Mouse (Mus musculus) kidney, adult 2 months (tissue): ENCODE measurements at regions not wholly inside any gene's neighbourhood (a gene's known extent, or its start where the extent isn't known, plus 50 kb on each side); places are given as distances from the start of the nearest gene placed in this dataset.

Source experiments
- DNase-seq: peaks from one replicate; pipeline ENCODE4 v3.0.0; 2021
- H3K27ac ChIP-seq: fragments of 200-500 bp; 2 replicates; pipeline ENCODE4 v1.5.1; 2012; ENCODE audit warnings: low read depth, low read length, control low read depth, inconsistent platforms; ENCODE audit not compliant: insufficient read depth
- H3K27me3 ChIP-seq: fragments of 200-500 bp; replicated peaks from 2 replicates; pipeline ENCODE4 v1.6.1; 2012; ENCODE audit warnings: mild to moderate bottlenecking, moderate library complexity, low read length, inconsistent platforms; ENCODE audit not compliant: control insufficient read depth, insufficient read depth
- H3K36me3 ChIP-seq: fragments of 200-500 bp; 2 replicates; pipeline ENCODE4 v1.6.1; 2012; ENCODE audit warnings: mild to moderate bottlenecking, moderate library complexity, low read length, inconsistent platforms; ENCODE audit not compliant: control insufficient read depth, insufficient read depth
- H3K4me1 ChIP-seq: fragments of 200-500 bp; 2 replicates; pipeline ENCODE4 v1.6.1; 2011; ENCODE audit warnings: low read length; ENCODE audit not compliant: control insufficient read depth, insufficient read depth
- H3K4me3 ChIP-seq: fragments of 200-500 bp; 2 replicates; pipeline ENCODE4 v1.5.1; 2011; ENCODE audit warnings: mild to moderate bottlenecking, low read depth, low read length, control low read depth; ENCODE audit not compliant: insufficient read depth
- CTCF ChIP-seq: fragments of 200-500 bp; conservative IDR thresholded peaks from 2 replicates; pipeline ENCODE4 v1.5.1; 2011; ENCODE audit warnings: low read depth, mild to moderate bottlenecking, control low read depth, low read length, moderate library complexity, mixed read lengths; ENCODE audit not compliant: insufficient read depth, insufficient read length
- POLR2A ChIP-seq: fragments of 200-500 bp; IDR thresholded peaks from one replicate; pipeline ENCODE4 v1.6.1; 2011; ENCODE audit warnings: low read depth, low read length, control low read depth
- WGBS: fragments of 180-500 bp; shearing (Covaris S2); methylation state at CpG from one replicate; pipeline ENCODE4 v1.1.7; 2018; 5-methylcytosine and 5-hydroxymethylcytosine counted together

DNA sequence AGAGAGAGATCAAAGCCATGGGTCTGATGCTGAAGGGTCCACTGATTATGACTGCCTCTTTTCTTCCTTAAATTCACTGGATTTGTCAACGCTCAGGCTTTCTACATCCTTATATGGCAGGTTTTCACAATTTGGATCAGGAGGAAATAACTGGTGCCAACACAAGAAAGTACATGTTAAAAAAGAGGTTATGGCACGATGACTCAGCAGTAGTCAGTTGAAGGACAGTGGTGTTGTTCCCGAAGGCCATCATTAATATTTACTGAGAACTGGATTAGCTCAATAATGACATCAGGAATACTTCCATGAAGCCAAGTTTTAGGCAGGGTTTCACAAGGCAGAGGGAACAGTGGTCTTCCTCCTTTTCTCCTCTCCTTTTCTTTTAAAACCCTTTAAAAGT lies 179.6 kb downstream of the Car2 start:
- Histone ChIP-seq H3K4me3 (no peak overlapping the region), H3K27ac (no peak overlapping the region), H3K36me3 (no peaks in the 10 kb centered on the region), H3K27me3 (no peaks in the 10 kb centered on the region), H3K4me1 (no peaks in the 10 kb centered on the region)
- no peak for TF ChIP-seq CTCF
- no peak for TF ChIP-seq POLR2A
- DNase-seq = no peak
- WGBS = 83% methylated on average over 3 of the region's 3 CpGs

DNA sequence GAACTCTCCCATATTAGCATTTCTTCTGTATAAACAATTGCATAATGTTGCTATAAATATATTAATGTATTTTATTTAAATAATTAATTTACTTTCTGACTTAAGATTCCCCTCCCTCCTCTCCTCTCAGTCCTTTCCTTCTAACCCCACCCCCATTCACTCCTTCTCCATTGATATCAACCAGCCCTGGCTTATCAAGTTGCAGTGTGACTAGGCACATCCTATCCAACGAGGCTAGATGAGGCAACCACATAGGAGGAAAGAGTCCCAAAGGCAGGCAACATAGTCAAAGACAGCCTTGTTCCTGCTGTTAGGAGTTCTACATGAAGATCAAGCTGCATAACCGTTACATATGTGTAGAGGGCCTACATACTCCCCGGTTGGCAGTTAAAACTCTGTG lies 182.2 kb downstream of the Car2 start:
- Histone ChIP-seq H3K27ac (no peak overlapping the region), H3K4me1 (no peaks in the 10 kb centered on the region), H3K4me3 (no peak overlapping the region), H3K27me3 (no peaks in the 10 kb centered on the region), H3K36me3 (no peaks in the 10 kb centered on the region)
- 85% methylated on average over 3 of the region's 3 CpGs for WGBS
- TF ChIP-seq CTCF (no peak), POLR2A (no peak)
- DNase-seq = no peak

DNA sequence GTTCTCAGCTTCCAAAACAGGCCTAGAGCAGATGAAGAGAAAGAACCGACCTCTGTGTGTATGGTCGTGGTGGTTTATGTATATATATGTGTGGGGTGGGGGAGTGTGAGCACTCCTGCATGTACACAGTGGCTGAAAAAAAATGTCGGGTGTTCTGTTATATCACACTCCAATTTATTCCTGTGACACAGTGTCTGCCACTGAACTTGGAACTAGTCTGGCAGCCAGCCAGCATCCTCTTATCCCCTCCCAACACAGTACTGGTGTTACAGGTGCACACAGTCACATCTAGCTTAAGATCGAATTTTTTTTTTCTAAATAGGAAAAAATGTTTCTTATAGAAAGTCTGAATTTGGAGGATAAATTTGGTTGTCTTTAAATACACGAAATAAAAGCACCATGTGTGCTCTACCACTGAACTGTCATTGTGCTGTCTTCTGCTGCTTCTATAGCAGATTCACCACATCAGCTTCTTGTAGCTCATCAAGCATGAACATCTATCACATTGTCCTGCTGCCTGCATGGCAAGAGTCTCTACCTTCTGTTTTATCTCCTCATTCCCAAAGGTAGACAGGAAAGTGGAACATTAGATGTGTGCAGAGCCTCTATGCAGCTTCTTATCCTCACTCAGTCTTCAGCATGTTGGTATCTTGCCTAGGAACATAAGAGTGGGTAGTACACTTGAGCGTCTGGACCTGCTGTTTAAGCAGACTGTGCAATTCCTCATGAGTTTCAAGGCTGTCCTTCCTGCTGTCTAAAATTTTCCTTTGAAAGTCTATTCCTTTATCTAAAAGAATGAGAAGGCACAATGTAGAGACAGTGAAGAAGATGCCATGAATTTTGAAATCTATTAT lies 185.2 kb downstream of the Car2 start:
- no peak overlapping the region for H3K27ac ChIP-seq
- no peak overlapping the region for H3K4me3 ChIP-seq
- no peak for DNase-seq
- 68% methylated on average over 6 of the region's 6 CpGs for WGBS
- H3K27me3 ChIP-seq = no peaks in the 10 kb centered on the region
- H3K36me3 ChIP-seq = no peaks in the 10 kb centered on the region
- TF ChIP-seq CTCF (no peak), POLR2A (no peak)
- no peaks in the 10 kb centered on the region for H3K4me1 ChIP-seq

DNA sequence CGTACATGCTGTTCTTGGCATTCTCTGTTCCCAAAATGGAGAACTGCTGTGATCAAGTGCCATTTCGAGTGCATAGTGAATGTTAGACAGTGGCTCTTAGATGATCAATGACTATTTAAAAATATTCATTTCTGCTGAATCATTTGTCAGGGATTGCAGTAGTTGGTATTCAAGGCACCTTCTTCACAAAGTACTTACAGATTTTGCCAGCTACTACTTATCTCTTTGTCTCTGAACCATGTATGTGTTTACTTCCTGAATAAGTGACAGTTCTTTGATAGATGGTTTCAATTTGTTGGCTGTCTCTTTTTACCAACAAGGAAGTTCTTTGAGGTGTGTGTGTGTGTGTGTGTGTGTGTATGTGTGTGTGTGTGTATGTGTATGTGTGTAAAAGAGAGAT lies 187.3 kb downstream of the Car2 start:
- no peak for DNase-seq
- Histone ChIP-seq H3K4me1 (no peaks in the 10 kb centered on the region), H3K4me3 (no peak overlapping the region), H3K27ac (no peak overlapping the region), H3K27me3 (no peaks in the 10 kb centered on the region), H3K36me3 (no peaks in the 10 kb centered on the region)
- 85% methylated on average over 2 of the region's 2 CpGs for WGBS
- TF ChIP-seq POLR2A (no peak), CTCF (no peak)

DNA sequence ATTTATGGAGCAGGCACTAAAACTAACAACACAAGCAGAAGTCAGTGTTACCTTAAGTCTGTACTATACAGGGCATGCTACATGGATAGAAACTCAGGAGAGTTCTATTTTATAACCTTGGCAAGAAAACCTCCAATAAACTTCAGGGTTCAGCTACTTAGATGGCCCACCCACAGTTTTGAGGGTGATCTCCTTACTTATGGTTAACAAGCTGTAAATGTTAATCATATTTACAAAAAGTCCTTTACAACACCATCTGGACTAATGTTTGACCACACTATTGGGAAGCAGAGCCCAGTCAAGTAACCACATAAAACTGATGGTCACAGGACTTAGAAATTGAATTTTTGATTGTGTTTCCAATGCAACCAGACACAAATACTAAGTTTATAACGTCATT lies 187.8 kb downstream of the Car2 start:
- no peaks in the 10 kb centered on the region for H3K36me3 ChIP-seq
- no peaks in the 10 kb centered on the region for H3K27me3 ChIP-seq
- H3K4me3 ChIP-seq = no peak overlapping the region
- no peak overlapping the region for H3K27ac ChIP-seq
- DNase-seq = no peak
- 67% methylated on average over 1 of the region's 1 CpGs for WGBS
- no peak for TF ChIP-seq POLR2A
- no peak for TF ChIP-seq CTCF
- H3K4me1 ChIP-seq = no peaks in the 10 kb centered on the region

DNA sequence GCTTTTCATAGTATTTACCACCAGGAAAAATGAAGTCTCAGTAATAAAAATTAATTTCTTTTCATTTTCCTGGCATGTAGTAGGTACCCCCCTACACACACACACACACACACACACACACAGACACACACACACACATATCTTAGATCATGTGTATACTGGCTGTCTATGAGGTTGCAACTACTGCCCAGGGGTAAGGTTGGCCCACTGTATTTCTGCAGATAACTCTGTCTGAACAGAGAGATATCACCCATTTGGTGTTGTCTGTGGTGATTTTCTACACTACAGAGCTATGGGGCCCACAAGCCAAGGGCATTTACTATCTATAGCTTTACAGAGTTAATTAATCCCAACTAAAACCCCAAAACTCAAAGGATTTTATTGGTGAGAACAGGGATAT lies 188.9 kb downstream of the Car2 start:
- TF ChIP-seq POLR2A = no peak
- no peak for TF ChIP-seq CTCF
- no peaks in the 10 kb centered on the region for H3K4me1 ChIP-seq
- H3K27me3 ChIP-seq = no peaks in the 10 kb centered on the region
- H3K27ac ChIP-seq = no peak overlapping the region; the same call in 1 of the 2 replicates
- no peak overlapping the region for H3K4me3 ChIP-seq
- no peaks in the 10 kb centered on the region for H3K36me3 ChIP-seq
- no peak for DNase-seq

DNA sequence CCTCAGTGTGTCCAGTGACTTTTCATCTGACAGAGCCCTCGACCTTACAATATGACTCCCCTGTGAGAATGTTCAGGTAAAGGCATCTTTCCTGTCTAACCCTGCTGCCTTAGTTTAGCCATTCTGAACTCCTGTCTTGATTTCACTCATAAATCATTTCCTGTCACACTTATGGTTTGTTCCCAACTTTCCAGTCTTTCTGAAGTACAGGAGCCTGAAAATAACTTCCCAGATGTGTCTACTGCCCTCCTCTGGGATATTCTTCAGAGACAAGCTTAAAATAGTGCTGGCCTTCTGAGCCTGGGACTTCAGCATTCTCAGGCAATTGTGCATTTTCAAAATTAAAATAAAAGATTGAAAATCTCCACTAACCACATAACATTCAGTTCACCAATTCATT lies 204.1 kb downstream of the Car2 start:
- DNase-seq = peak; percentile 15

More for the DNA sequence above, 204.1 kb downstream of the Car2 start:
- WGBS = 54% methylated on average over 1 of the region's 1 CpGs
- no peak for TF ChIP-seq CTCF
- no peak for TF ChIP-seq POLR2A
- H3K4me1 ChIP-seq = no peaks in the 10 kb centered on the region
- H3K27me3 ChIP-seq = no peaks in the 10 kb centered on the region; the same call in 1 of the 2 replicates
- no peak overlapping the region for H3K4me3 ChIP-seq
- no peaks in the 10 kb centered on the region for H3K36me3 ChIP-seq
- no peak overlapping the region for H3K27ac ChIP-seq
